Mouse (Mus musculus): Measurements from ENCODE around the gene Vps13a. TPM values are rescaled to one million over a fixed set of nuclear protein-coding genes. Genes with fewer than 3 reads are reported as not detected.
"Not testable (repeated sequence)": the region's sequence is repeated elsewhere in the genome, so short reads cannot be mapped to it uniquely, and the experiment has no call there.

Vps13a gene
- polyA plus RNA-seq, 1 experiment from 2014 or later, result 8.5 TPM

DNA sequence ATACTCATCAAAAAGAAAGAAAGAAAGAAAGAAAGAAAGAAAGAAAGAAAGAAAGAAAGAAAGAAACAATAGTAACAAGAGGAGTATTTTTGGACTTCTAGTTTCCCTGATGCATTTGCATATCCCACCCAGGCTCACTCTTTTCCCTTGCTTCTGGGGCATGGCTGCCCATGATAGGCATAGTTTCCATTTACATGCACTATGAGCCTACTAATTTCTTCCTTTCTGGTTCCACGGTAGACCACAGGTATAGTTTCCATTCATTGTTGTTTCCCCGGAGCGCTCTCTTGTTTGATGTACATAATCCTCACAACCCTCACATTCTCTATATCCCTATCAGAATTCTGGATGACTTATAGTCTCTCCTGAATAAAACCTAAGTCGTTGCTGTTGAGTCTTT lies 9.2 kb upstream of the Vps13a start:
- peaks cover 6% of the 10 kb centered on the region; the same call in 1 of the 2 replicates for H3K9me3 ChIP-seq (replicated peaks)
- ATAC-seq (ENCODE audit: insufficient number of reproducible peaks, low FRiP score), result no peak
- 70% methylated on average over 4 of the region's 4 CpGs for WGBS

GRCm38 (mm10) chr19:16784879-16785278 lies 4.1 kb upstream of the Vps13a start:
- no peaks in the 10 kb centered on the region for H3K9me3 ChIP-seq (replicated peaks)
- H3K27ac ChIP-seq (ENCODE audit: poor library complexity, severe bottlenecking), result no peak overlapping the region
- no peak overlapping the region for H3K9ac ChIP-seq
- H3K4me1 ChIP-seq (replicated peaks), result no peaks in the 10 kb centered on the region
- no peaks in the 10 kb centered on the region for H3K36me3 ChIP-seq
- no peak overlapping the region for H3K4me3 ChIP-seq
- no peak for ATAC-seq (ENCODE audit: insufficient number of reproducible peaks, low FRiP score)
- H3K4me2 ChIP-seq, result no peak overlapping the region
- WGBS, result 21% methylated on average over 3 of the region's 3 CpGs
- peaks cover 14% of the 10 kb centered on the region; the same call in 1 of the 2 replicates for H3K27me3 ChIP-seq (replicated peaks)

More for the DNA sequence above, 9.2 kb upstream of the Vps13a start:
- Histone ChIP-seq H3K27ac (ENCODE audit: poor library complexity, severe bottlenecking) (no peak overlapping the region), H3K9ac (no peak overlapping the region), H3K4me1 (replicated peaks) (no peaks in the 10 kb centered on the region), H3K27me3 (replicated peaks) (0 out of 2 replicates have a peak, but pooled peaks cover 4% of the 10 kb centered on the region), H3K4me2 (no peak overlapping the region), H3K4me3 (no peak overlapping the region), H3K36me3 (no peaks in the 10 kb centered on the region)

- Histone ChIP-seq H3K27me3 (replicated peaks) (peaks cover 10% of the 10 kb centered on the region; the same call in 1 of the 2 replicates), H3K9me3 (replicated peaks) (no peaks in the 10 kb centered on the region), H3K36me3 (no peaks in the 10 kb centered on the region), H3K4me2 (peak overlapping the region; percentile 96), H3K9ac (peak overlapping the region; percentile 61), H3K4me1 (replicated peaks) (0 out of 2 replicates have a peak, but pooled peaks cover 3% of the 10 kb centered on the region), H3K4me3 (peak overlapping the region; percentile 77), H3K27ac (ENCODE audit: poor library complexity, severe bottlenecking) (peak overlapping the region; percentile 6; the same call in 1 of the 2 replicates)
- WGBS, result 14% methylated on average over 10 of the region's 10 CpGs
- no peak for ATAC-seq (ENCODE audit: insufficient number of reproducible peaks, low FRiP score)
These were observed 780 bp upstream of the Vps13a start for GRCm38 (mm10) chr19:16781406-16782019.

DNA sequence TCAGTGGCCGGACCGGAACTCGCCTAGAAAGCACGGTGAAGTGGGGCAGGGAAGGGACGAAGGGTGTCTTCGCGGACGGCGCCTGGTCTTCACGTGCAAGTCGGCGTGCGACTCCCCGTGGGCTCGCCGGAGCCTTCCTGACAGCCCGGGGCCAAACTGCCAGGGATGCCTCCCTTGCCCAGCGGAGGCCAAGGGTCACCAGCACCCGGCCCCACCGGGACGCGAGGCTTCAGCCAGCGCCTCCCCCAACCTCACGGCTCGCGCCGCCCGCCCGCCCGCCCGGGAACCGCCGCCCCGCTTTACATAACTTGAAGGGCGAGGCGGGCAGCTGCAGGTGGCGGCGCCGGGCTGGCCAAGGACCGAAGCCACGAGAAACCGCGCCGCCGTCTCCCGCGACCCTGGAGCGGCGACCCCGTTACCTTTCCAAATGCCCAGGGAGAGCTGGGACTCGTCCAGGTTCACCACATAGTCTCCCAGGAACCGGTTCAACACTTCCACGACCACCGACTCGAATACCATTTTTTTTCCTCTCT lies 416 bp downstream of the Vps13a start:
- peak; percentile 81 for ATAC-seq (ENCODE audit: insufficient number of reproducible peaks, low FRiP score)
- WGBS, result under 1% methylated on average over 52 of the region's 55 CpGs

GRCm38 (mm10) chr19:16779786-16780185 lies 947 bp downstream of the Vps13a start:
- 14% methylated on average over 8 of the region's 8 CpGs for WGBS
- no peaks in the 10 kb centered on the region for H3K36me3 ChIP-seq
- no peaks in the 10 kb centered on the region for H3K9me3 ChIP-seq (replicated peaks)
- H3K4me1 ChIP-seq (replicated peaks), result 0 out of 2 replicates have a peak, but pooled peaks cover 3% of the 10 kb centered on the region
- peak overlapping the region; percentile 96 for H3K4me2 ChIP-seq
- no peak for ATAC-seq (ENCODE audit: insufficient number of reproducible peaks, low FRiP score)
- H3K27me3 ChIP-seq (replicated peaks), result peaks cover 10% of the 10 kb centered on the region; the same call in 1 of the 2 replicates
- H3K9ac ChIP-seq, result peak overlapping the region; percentile 77
- peak overlapping the region; percentile 77 for H3K4me3 ChIP-seq
- no peak overlapping the region for H3K27ac ChIP-seq (ENCODE audit: poor library complexity, severe bottlenecking)

More for the DNA sequence above, 416 bp downstream of the Vps13a start:
- Histone ChIP-seq H3K4me2 (peak overlapping the region; percentile 96), H3K9me3 (replicated peaks) (no peaks in the 10 kb centered on the region), H3K9ac (peak overlapping the region; percentile 77), H3K4me3 (peak overlapping the region; percentile 77), H3K27ac (ENCODE audit: poor library complexity, severe bottlenecking) (no peak overlapping the region), H3K36me3 (no peaks in the 10 kb centered on the region), H3K4me1 (replicated peaks) (0 out of 2 replicates have a peak, but pooled peaks cover 3% of the 10 kb centered on the region), H3K27me3 (replicated peaks) (peaks cover 10% of the 10 kb centered on the region; the same call in 1 of the 2 replicates)

DNA sequence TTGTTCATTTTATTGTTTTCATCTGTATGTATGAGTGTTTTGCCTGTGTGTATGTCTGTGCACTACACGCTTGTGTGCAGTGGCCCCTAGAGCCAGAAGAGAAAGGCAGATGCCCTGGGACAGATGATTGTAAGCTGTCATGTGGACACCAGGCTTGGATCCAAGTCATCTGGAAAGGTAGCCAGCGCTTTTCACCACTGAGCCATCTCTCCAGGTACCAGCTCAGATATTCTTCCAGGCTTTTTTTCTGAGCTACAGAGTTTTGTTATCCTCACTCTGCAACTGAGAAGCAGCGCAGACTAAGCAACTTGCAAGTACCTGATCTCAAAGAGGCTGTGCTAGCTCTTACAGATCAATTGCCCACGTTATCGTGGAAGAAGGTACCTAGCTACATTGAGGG lies 1.5 kb downstream of the Vps13a start:
- Histone ChIP-seq H3K27me3 (replicated peaks) (peaks cover 10% of the 10 kb centered on the region; the same call in 1 of the 2 replicates), H3K4me1 (replicated peaks) (0 out of 2 replicates have a peak, but pooled peaks cover 3% of the 10 kb centered on the region), H3K27ac (ENCODE audit: poor library complexity, severe bottlenecking) (no peak overlapping the region), H3K36me3 (no peaks in the 10 kb centered on the region), H3K9me3 (replicated peaks) (no peaks in the 10 kb centered on the region), H3K4me3 (no peak overlapping the region), H3K4me2 (peak overlapping the region; percentile 16; the same call in 1 of the 2 replicates), H3K9ac (no peak overlapping the region)
- 74% methylated on average over 5 of the region's 5 CpGs for WGBS
- no peak for ATAC-seq (ENCODE audit: insufficient number of reproducible peaks, low FRiP score)

DNA sequence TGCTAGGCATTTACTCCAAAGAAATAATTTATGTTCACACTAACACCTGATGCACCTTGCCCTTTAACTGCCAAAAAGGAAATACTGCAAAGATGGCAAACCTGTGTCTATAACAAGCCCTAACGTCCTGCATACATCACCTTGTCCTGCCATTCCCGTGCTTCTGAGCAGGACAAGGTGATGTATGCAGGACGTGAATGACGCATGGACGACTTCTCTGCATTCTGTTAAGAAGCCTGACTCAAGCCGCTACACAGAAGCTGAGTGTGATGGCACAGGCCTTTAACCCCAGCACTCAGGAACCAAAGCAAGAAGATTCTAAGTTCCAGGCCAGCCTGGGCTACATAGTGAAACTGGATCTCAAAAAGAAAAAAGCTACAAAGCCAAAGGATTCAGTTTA lies 2.2 kb downstream of the Vps13a start:
- ATAC-seq (ENCODE audit: insufficient number of reproducible peaks, low FRiP score), result no peak
- Histone ChIP-seq H3K4me3 (no peak overlapping the region), H3K4me1 (replicated peaks) (0 out of 2 replicates have a peak, but pooled peaks cover 3% of the 10 kb centered on the region), H3K36me3 (no peaks in the 10 kb centered on the region), H3K4me2 (no peak overlapping the region), H3K9ac (no peak overlapping the region), H3K27me3 (replicated peaks) (peaks cover 10% of the 10 kb centered on the region; the same call in 1 of the 2 replicates), H3K9me3 (replicated peaks) (no peaks in the 10 kb centered on the region), H3K27ac (ENCODE audit: poor library complexity, severe bottlenecking) (no peak overlapping the region)
- 66% methylated on average over 6 of the region's 6 CpGs for WGBS

DNA sequence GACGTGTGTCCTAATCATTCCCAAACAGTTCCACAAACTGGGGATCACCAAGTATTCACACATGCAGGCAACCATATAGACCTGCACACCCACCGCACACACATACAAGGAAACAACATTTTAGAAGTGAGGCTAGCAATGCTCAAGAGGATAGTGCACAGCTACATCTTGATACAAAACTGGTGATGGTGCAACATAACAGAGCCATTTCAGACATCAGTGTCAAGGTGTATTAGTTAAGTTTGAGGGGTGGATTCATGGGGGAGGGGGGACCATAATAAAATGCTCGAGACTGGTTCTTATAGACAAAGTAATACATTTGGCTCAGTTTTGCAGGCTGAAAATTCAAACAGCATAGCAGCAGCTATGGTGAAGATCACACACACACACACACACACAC lies 2.8 kb downstream of the Vps13a start:
- Histone ChIP-seq H3K4me3 (no peak overlapping the region), H3K27ac (ENCODE audit: poor library complexity, severe bottlenecking) (no peak overlapping the region), H3K27me3 (replicated peaks) (peaks cover 9% of the 10 kb centered on the region; the same call in 1 of the 2 replicates), H3K36me3 (no peaks in the 10 kb centered on the region), H3K9ac (no peak overlapping the region), H3K9me3 (replicated peaks) (no peaks in the 10 kb centered on the region), H3K4me2 (no peak overlapping the region), H3K4me1 (replicated peaks) (peaks cover 6% of the 10 kb centered on the region; the same call in 1 of the 2 replicates)
- no peak for ATAC-seq (ENCODE audit: insufficient number of reproducible peaks, low FRiP score)
- 81% methylated on average over 3 of the region's 3 CpGs for WGBS

- not testable (repeated sequence) for H3K27ac ChIP-seq (ENCODE audit: poor library complexity, severe bottlenecking); H3K4me1 ChIP-seq (replicated peaks); H3K27me3 ChIP-seq (replicated peaks); ATAC-seq (ENCODE audit: insufficient number of reproducible peaks, low FRiP score); H3K9ac ChIP-seq; H3K4me3 ChIP-seq; H3K4me2 ChIP-seq; H3K36me3 ChIP-seq; H3K9me3 ChIP-seq (replicated peaks)
These were observed 3.3 kb downstream of the Vps13a start for GRCm38 (mm10) chr19:16777391-16777790.

DNA sequence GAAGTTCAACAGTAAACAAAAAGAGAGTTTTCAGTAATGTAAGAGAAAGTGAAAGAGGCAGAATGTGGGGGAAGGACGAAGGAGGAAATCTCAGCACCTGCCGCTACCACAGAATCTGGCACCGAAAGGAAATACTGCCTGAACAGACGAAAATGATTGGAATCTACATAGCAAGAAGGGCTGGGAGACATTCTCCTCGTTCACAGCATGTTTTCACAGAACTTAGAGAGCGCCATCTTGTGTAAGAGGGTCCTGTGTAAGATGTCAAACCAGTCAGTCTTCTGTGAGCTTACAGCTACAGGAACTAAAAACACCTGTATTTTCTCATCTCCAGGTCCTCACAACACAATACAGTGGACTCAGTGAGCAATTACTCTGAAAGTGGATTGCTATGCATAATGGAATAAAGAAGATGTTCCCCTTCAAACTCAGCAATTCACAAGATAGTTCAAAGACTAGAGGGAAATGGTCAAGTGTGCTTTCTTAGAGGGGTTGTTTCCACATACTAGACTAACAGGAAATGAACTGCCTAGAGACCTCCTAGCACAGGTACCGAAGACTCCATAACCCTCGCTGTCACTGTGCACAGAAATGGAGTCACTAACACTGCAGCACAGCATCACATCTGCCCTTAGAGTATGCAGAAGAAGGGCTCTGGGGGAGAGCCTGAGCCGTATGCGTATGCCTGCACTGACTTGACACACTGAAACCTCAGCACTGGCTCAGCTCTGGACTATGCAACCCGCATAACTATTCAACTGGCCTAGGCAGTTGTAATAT lies 7.3 kb downstream of the Vps13a start:
- H3K4me3 ChIP-seq, result no peak overlapping the region
- peak overlapping the region; percentile 39 for H3K4me2 ChIP-seq

DNA sequence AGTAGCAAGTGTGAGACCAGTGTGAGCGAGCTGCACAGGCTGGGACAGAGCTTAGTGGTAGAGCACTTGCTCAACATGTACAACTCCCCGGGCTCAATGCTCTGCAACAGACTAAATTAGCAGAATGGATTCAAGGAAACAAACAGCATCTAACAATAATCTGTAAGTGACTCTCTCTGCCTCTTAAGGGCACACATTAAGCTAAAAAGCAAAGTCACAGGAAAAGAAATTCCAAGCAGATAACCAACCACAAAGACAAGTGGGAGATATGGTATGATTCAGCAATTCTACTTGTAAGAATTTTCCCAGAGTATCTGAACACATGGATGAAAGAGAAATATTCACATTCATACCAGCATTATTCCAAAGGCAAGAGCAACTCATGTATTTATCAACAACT lies 13.3 kb downstream of the Vps13a start:
- no peak overlapping the region for H3K4me2 ChIP-seq
- H3K9ac ChIP-seq, result no peak overlapping the region
- H3K4me1 ChIP-seq (replicated peaks), result no peaks in the 10 kb centered on the region
- no peak overlapping the region for H3K4me3 ChIP-seq
- no peaks in the 10 kb centered on the region for H3K9me3 ChIP-seq (replicated peaks)
- no peaks in the 10 kb centered on the region for H3K36me3 ChIP-seq
- no peak overlapping the region for H3K27ac ChIP-seq (ENCODE audit: poor library complexity, severe bottlenecking)
- no peak for ATAC-seq (ENCODE audit: insufficient number of reproducible peaks, low FRiP score)
- H3K27me3 ChIP-seq (replicated peaks), result no peaks in the 10 kb centered on the region
- WGBS, result 73% methylated on average over 2 of the region's 2 CpGs

More for the DNA sequence above, 7.3 kb downstream of the Vps13a start:
- no peaks in the 10 kb centered on the region for H3K9me3 ChIP-seq (replicated peaks)
- ATAC-seq (ENCODE audit: insufficient number of reproducible peaks, low FRiP score), result no peak
- peaks cover 3% of the 10 kb centered on the region; the same call in 1 of the 2 replicates for H3K4me1 ChIP-seq (replicated peaks)
- 57% methylated on average over 11 of the region's 11 CpGs for WGBS
- no peak overlapping the region for H3K27ac ChIP-seq (ENCODE audit: poor library complexity, severe bottlenecking)
- H3K9ac ChIP-seq, result no peak overlapping the region
- H3K36me3 ChIP-seq, result no peaks in the 10 kb centered on the region
- H3K27me3 ChIP-seq (replicated peaks), result no peaks in the 10 kb centered on the region
